Mouse (Mus musculus) bone marrow macrophage, adult 2 months (primary cell): ENCODE measurements around the gene Mras.

Experiments
- CTCF ChIP-seq: IDR thresholded peaks from 2 replicates; pipeline ENCODE4 v1.5.1; 2012; ENCODE audit warnings: low read depth, mild to moderate bottlenecking, low read length, moderate library complexity
- POLR2A ChIP-seq: IDR thresholded peaks from 2 replicates; pipeline ENCODE4 v1.6.1; 2012; ENCODE audit warnings: mild to moderate bottlenecking, low read depth, low read length, borderline replicate concordance

- TF ChIP-seq POLR2A (no peak), CTCF (no peak)
These were observed 5.8 kb downstream of the Mras start for GRCm38 (mm10) chr9:99431346-99431745.
